Mouse (Mus musculus) kidney, postnatal 14 days (tissue): ENCODE measurements around the gene Trpm5.

ENCODE experiments used
- DNase-seq: peaks from one replicate; pipeline ENCODE4 v3.0.0; 2022; ENCODE audit warnings: mixed read lengths

Trpm5 gene

DNA sequence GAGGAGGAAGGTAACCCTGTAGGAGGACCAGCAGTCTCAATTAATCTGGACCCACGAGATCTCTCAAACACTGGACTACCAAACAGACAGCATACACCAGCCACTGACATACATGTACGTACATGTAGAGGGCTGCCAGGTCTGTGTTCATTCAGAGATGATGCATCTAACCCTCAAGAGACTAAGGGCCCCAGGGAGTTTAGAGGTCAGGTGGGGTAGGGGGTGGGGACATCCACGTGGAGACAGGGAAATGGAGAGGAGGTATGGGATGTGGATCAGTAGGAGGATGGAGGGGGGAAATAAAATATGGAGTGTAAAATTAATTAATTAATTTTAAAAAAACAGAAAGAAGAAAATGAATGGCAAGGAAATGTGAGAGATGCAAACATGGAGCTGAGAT is 57.7 kb downstream of the Trpm5 start:
- no peak for DNase-seq

DNA sequence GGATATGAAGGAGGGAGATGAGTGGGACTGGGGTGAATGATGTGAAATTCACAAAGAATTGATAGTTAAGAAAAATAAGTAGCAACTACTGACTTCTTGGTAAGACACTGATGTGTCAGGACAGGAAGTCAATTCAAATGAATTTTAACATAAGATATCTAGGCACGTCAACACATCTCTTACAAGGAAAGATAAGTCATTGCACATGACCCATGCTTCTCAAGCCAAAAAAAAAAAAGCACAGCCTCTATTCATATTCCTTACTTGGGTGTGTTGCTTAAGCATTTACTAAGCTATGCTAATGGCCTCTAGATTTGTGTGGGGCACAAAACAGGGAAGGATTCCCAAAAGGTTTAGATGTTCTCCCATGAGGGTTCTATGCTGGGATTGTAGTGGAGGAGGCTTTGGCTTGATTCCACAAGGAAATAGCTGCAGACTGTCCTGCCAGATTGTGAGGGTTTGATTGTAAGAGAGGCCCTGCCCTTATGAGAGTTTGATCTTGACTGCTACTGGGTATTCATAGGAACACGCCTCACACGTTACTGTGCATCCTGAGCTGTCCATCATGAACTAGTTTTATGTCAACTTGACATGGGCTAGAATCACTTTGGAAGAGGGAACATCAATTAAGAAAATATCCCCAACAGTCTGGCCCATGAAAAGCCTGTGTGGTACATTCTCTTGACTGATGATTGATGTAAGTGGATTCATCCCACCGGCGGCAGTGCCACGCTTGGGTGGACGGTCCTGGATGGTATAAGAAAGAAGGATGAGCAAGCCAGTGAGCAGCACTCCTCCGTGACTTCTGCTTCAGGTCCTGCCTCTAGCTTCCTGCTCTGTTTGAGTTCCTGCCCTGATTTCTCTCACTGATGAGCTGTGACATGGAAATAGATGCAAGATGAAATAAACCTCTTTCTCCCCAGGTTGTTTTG is 59.7 kb downstream of the Trpm5 start:
- no peak for DNase-seq

DNA sequence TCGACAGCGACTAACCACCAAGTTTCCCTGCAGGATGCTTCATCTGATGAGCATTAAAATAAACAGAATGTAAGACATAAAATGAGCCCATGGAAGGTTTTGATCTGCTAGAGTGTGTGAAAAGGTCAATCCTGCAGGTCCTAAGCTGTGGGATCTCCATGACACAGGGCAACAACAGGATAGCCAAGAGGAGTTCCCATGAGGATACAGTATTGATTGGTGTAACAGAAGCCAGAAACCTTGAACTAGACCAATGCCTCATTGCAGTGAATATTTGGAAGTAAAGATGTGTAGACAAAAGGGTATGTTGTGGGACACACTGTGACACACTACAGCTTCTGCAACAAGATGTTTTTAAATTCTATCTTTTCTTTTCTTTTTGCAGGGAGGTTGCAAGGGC is 60.3 kb downstream of the Trpm5 start:
- DNase-seq = no peak

DNA sequence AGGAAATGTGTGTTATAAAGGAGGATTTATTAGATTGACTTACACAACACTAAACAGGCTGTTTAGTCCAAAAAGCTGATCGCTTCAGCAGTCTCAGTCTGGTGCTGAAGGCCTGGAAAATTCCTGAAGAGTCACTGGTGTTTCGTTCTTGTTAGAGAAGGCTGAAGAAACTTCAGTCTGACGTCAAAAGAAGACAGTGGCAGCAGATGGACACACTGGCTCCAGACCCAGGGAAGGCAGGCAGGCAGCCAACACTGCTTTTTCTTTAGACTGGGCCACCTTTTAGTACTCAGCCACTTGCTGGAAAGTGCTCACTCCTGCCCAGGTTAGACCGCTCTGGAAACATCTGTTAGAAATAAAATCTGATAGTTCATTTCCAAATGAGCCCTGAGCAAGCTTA is 60.9 kb downstream of the Trpm5 start:
- peak; percentile 41 for DNase-seq

DNA sequence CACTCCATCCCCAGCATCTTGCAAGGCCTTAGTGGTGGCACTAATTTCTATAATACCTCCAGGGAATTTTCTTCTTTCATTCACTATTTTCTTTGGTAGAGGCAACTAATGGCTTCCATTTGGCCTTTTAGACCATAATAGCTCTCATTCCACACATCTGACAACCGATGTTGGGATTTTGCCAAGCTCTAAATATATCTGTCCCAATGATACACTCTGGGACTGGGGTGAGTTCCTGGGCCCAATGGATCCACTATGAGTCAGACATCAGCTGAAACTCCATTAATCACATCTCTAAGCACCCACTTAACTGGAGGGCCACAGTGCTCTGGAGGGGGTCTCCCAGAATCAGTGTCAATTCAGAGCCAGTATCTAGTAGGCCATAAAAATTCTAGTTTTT is 62.6 kb downstream of the Trpm5 start:
- DNase-seq = no peak

DNA sequence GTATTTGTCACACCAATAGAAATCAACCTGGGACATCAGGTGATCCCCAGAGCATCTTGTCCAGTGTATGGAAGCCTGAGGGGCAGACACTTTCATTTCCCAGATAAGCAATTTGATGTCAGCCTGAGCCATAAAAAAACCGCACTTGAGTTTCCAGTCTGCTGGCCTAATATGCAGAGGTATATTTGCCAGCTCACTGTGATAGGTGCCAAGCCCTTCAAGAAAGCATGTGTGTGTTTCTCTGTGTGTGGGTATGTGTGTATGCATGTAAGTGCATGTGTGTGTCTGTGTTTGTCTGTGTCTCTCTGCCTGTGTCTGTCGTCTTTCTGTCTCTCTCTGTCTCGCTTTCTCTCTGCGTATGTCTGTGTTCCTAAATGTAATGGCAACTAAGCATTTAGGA is 67.2 kb downstream of the Trpm5 start:
- DNase-seq = no peak

DNA sequence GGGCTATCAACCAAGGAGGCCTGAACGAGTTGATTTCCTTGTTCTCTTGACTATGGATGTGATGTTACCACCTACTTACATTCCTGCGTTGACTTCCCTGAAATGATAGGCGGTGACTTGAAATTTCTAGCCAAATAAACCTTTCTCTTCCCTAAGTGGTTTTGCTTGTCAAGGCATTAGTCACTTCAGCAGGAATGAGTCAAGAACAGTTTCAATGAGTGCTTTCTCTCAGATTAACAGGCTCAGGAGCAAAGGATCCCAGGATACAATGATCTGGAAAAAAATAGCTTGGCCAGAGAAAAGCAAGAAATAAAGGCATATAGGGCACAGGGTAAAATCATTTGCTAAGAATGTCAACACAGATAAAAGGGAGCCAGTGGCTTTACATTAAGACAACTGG is 68.9 kb downstream of the Trpm5 start:
- DNase-seq = no peak

DNA sequence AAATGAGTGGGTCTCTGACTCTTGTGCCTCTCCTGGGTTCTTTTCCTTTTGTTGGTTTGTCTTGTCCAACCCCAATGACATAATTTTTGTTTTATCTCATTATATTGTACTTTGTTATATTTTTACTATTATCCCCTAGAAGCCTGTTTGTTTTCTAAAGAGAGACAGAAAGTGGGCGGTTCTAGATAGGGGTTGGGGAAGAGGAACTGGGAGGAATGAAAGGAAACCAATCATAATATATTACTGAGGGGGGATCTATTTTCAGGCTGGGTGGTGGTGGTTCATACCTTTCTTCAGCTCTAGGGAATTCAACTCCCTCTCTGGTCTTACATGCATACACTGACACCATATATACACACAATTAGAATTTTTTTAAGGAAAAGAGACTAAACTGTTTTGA is 70.1 kb downstream of the Trpm5 start:
- DNase-seq = no peak

DNA sequence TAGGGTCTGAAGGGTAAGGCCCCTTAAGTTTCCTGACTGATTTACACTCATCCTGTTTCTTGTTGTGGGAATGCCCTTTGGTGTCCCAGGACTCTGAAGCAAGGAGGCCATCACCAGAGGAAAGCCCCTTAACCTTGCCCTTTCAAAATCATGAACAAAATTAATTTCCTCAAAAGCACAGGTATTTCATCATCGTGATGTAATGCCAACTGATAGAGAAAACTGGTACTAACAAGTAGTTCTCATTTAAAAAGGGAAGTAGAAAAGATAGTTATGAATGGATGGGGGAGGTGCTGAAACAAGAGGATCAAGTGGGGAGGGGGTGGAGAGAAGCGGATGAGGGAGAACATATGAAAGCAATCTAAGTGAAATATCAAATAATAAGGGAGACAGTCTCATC is 70.9 kb downstream of the Trpm5 start:
- no peak for DNase-seq

DNA sequence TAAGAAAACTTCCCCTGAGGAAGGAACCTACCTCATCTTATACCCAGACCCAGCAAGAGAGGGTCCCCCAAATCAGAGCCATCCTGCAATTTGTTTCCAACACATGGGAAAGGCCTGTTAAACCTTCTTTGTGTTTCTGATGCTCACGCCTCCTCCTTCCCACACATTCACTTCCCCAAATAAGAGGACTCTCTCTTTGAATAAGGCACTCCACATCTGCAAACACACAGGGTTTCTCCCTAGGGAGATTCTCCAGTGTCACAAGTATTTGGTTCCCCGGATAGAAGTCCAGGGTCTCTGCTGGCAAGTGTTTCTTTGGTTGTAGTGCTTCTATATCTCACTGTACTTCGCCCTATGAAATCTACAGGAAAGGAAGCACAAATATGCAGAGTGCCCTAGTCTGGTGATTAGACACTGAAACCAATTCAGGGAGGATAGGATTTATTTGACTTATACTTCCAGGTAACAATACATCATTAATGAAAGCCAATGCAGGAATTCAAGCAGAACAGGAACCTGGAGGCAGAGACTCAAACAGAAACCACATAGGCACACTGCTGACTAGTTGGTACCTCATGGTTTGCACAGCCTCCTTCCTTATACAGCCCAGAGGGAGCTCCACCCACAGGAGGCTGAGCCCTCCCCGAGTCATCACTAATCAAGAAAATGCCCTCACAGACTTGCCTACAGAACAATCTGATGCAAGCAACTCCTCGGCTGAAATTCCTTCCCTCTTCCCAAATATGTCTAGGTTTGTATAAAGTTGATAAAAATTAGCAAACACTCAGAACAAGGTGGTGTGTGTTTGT is 72.9 kb downstream of the Trpm5 start:
- DNase-seq = no peak

DNA sequence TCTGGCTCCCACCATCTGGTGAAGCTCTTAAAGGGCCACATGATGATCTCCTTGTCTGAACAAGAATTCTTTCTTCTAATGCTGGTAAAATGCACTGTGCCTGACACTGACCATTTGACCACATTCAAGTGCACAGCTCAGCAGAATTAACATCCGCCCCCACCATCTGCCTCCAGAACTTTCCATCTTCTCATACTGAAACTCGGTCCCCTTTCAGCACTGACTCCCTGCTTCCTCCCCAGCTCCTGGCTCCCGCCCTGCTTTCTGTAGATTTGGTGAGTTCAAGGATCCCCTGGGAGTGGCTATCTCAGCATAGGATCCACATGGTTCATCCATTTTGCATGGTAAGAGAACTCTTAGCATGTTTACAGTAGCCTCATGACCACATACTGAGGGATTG is 73.7 kb downstream of the Trpm5 start:
- no peak for DNase-seq

DNA sequence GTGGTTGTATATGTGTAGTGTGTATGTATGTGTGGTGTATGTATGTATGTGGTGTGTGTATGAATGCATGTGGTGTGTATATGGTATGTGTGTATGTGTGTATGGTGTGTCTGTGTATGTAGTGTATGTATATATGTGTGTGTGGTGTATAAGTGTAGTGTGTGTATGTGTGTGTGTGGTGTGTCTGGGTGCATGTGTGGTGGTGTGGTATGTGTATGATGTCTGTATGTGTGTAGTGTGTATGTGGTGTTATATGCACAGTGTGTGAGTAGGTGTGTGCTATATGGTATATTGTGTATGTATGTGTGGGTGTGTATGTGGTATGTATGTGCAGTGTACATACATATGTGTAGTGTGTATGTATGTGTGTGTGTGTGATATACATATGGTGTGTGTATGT is 74.4 kb downstream of the Trpm5 start:
- DNase-seq = no peak
